ENCODE assay signal across 8 mouse cellular contexts in the genomic region with DNA sequence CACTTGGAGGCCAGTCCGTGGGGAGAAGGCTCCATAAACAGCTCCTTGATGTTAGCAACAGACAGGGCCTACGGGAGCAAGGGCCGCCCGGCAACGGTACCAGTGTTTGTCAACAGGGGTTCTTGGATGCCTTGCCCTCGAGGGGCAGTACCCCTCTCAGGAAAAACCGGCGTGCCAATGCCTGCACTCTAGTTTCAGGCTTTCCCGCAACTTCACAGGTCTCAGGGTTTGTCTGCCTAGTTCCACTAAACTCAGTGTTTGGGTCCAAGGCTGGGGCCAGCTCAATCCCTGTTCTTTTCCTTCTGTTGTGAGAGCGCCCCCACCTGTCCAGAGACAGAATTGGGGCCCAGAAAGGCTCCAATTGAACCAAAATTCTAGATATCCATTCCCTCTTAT. TPM values are rescaled to one million over a fixed set of nuclear protein-coding genes. Genes with fewer than 3 reads are reported as not detected.
A peak's percentile ranks its signal among the peaks of the same experiment; 100 is the strongest.
DNase-seq lines count a peak whose midpoint lies in the region; ATAC-seq and TF ChIP-seq lines count a peak whose summit lies in the region.

No protein-coding gene starts in this region.

- peaks cover 19% of the 10 kb centered on the region; the same call in 1 of the 2 replicates for H3K79me2 ChIP-seq in macrophage (ENCODE audit: inconsistent target)

- peak overlapping the region; percentile 81 for H3K27ac ChIP-seq in hindbrain, embryonic 16.5 days (ENCODE audit: low read depth, low read length)
- H3K27ac ChIP-seq in left cerebral cortex, adult 2 months, result peak overlapping the region; percentile 81
- H3K27ac ChIP-seq in macrophage, result peak overlapping the region; percentile 81

- peak; percentile 88 for TF ChIP-seq CTCF in left cerebral cortex, adult 2 months (IDR thresholded peaks at IDR 0.05)

- WGBS in hindbrain, embryonic 16.5 days, result 0% methylated on average over 10 of the region's 10 CpGs
- 0% methylated on average over 10 of the region's 10 CpGs for WGBS in macrophage (ENCODE audit: missing documents)

- H3K27me3 ChIP-seq in hindbrain, embryonic 16.5 days (replicated peaks; ENCODE audit: control insufficient read depth, insufficient read depth, low read length), result no peaks in the 10 kb centered on the region

- peak; percentile 43 for ATAC-seq in activated CD4-positive, CD25-positive, alpha-beta regulatory T cell, adult 4 months
- ATAC-seq in hindbrain, embryonic 16.5 days, result peak; percentile 35

- DNase-seq in cerebellum, postnatal 10 days, result peak; percentile 86 to 87
- DNase-seq in frontal cortex, postnatal 10 days (ENCODE audit: low spot score in 2 of 2), result peak; percentile 57 to 71
- peak; percentile 71 to 75 for DNase-seq in left cerebral cortex, adult 2 months (ENCODE audit: extremely low spot score in 1 of 2, low spot score in 2 of 2)
- DNase-seq in right cerebral cortex, postnatal 36 days (ENCODE audit: low spot score in 2 of 2), result peak; percentile 48 to 63
- peak; percentile 69 to 84 for DNase-seq in urinary bladder, postnatal 4 days (ENCODE audit: low spot score in 2 of 2)

- intact Hi-C loops in left cerebral cortex, adult 2 months (cut with DNase I), result loop anchor here (1.0 to 2.0 kb wide), 2 partner anchors 11 to 35 kb away; partner anchors contain the start of gene B4galt3

- H3K4me3 ChIP-seq in hindbrain, embryonic 16.5 days (ENCODE audit: low read length), result peak overlapping the region; percentile 74
- H3K4me3 ChIP-seq in left cerebral cortex, adult 2 months, result peak overlapping the region; percentile 72
- H3K4me3 ChIP-seq in macrophage (ENCODE audit: inconsistent target), result peak overlapping the region; percentile 69

- H3K36me3 ChIP-seq in hindbrain, embryonic 16.5 days (ENCODE audit: control insufficient read depth, insufficient read depth, low read length), result peaks cover 25% of the 10 kb centered on the region
- peaks cover 20% of the 10 kb centered on the region for H3K36me3 ChIP-seq in macrophage (ENCODE audit: inconsistent target)

- H3K4me1 ChIP-seq in hindbrain, embryonic 16.5 days (ENCODE audit: control insufficient read depth, insufficient read depth, low read depth, low read length), result peaks cover 27% of the 10 kb centered on the region

- peak overlapping the region; percentile 82 for H3K4me2 ChIP-seq in hindbrain, embryonic 16.5 days (ENCODE audit: low read length)

- H3K9ac ChIP-seq in hindbrain, embryonic 16.5 days (ENCODE audit: low read depth, low read length), result peak overlapping the region; percentile 61

- no peaks in the 10 kb centered on the region for H3K9me3 ChIP-seq in hindbrain, embryonic 16.5 days (ENCODE audit: control insufficient read depth, low read length)

RNA-seq across cellular contexts. Expression of gene Ppox, which starts 0.5 kb away (rescaled TPM):
- 10 to 100 TPM; 53.6 to 58.0 TPM for polyA plus RNA-seq in activated CD4-positive, CD25-positive, alpha-beta regulatory T cell, adult 4 months (2017; shearing (Covaris generic))
- polyA plus RNA-seq in hindbrain, embryonic 16.5 days (2015; fragmentation: Nextera tagmentation; extraction: Ambion mirVana), result 42.7 and 47.9 TPM in 2 replicates
- 10 to 100 TPM; 26.0 to 32.1 TPM for total RNA-seq in left cerebral cortex, adult 2 months (2021)
- 100 to 1,000 TPM in 17 of 26 experiments, 10 to 100 TPM in 9; 57.3 to 161 (median 104) TPM for total RNA-seq in macrophage (2018; cell fraction: chromatin; rRNA removed)
- 10 to 100 TPM in 12 of 26 experiments, 1 to 10 TPM in 14; 6.6 to 17.2 (median 9.9) TPM for total RNA-seq in macrophage (2018; cell fraction: cytosol; rRNA removed)
- 100 to 1,000 TPM in 8 of 26 experiments, 10 to 100 TPM in 18; 37.4 to 153 (median 74.8) TPM for total RNA-seq in macrophage (2018; cell fraction: nucleus; rRNA removed)
- polyA plus RNA-seq in macrophage (2018), result 8.6 to 27.3 TPM (median 12.1 TPM) in 3 replicates

RNA-seq across cellular contexts. Expression of gene Usp21, which starts 6.3 kb away (rescaled TPM):
- polyA plus RNA-seq in activated CD4-positive, CD25-positive, alpha-beta regulatory T cell, adult 4 months (2017; shearing (Covaris generic)), result 10 to 100 TPM; 11.8 to 19.8 TPM
- polyA plus RNA-seq in hindbrain, embryonic 16.5 days (2015; fragmentation: Nextera tagmentation; extraction: Ambion mirVana), result 92.3 and 101 TPM in 2 replicates
- total RNA-seq in left cerebral cortex, adult 2 months (2021), result 10 to 100 TPM; 59.8 to 65.7 TPM
- 100 to 1,000 TPM in 11 of 26 experiments, 10 to 100 TPM in 15; 16.1 to 152 (median 79.6) TPM for total RNA-seq in macrophage (2018; cell fraction: chromatin; rRNA removed)
- 10 to 100 TPM in 25 of 26 experiments, 1 to 10 TPM in 1; 9.9 to 31.8 (median 21.5) TPM for total RNA-seq in macrophage (2018; cell fraction: cytosol; rRNA removed)
- 100 to 1,000 TPM in 2 of 26 experiments, 10 to 100 TPM in 24; 15.2 to 101 (median 51.3) TPM for total RNA-seq in macrophage (2018; cell fraction: nucleus; rRNA removed)
- polyA plus RNA-seq in macrophage (2018), result 17.1 to 34.6 TPM (median 21.1 TPM) in 3 replicates

RNA-seq across cellular contexts. Expression of gene B4galt3, which starts 11.4 kb away (rescaled TPM):
- 10 to 100 TPM; 33.1 to 35.7 TPM for polyA plus RNA-seq in activated CD4-positive, CD25-positive, alpha-beta regulatory T cell, adult 4 months (2017; shearing (Covaris generic))
- polyA plus RNA-seq in hindbrain, embryonic 16.5 days (2015; fragmentation: Nextera tagmentation; extraction: Ambion mirVana), result 101 and 106 TPM in 2 replicates
- 10 to 100 TPM; 57.0 to 69.2 TPM for total RNA-seq in left cerebral cortex, adult 2 months (2021)
- total RNA-seq in macrophage (2018; cell fraction: chromatin; rRNA removed), result 100 to 1,000 TPM in 1 of 26 experiments, 10 to 100 TPM in 22, 1 to 10 TPM in 3; 4.6 to 147 (median 33.7) TPM
- total RNA-seq in macrophage (2018; cell fraction: cytosol; rRNA removed), result 10 to 100 TPM in 24 of 26 experiments, 1 to 10 TPM in 2; 7.9 to 17.8 (median 13.5) TPM
- 100 to 1,000 TPM in 2 of 26 experiments, 10 to 100 TPM in 24; 15.1 to 160 (median 31.6) TPM for total RNA-seq in macrophage (2018; cell fraction: nucleus; rRNA removed)
- 10.2 to 16.8 TPM (median 14.2 TPM) in 3 replicates for polyA plus RNA-seq in macrophage (2018)

RNA-seq across cellular contexts. Expression of gene Ufc1, which starts 13.3 kb away (rescaled TPM):
- 100 to 1,000 TPM; 100 to 110 TPM for polyA plus RNA-seq in activated CD4-positive, CD25-positive, alpha-beta regulatory T cell, adult 4 months (2017; shearing (Covaris generic))
- polyA plus RNA-seq in hindbrain, embryonic 16.5 days (2015; fragmentation: Nextera tagmentation; extraction: Ambion mirVana), result 115 and 126 TPM in 2 replicates
- total RNA-seq in left cerebral cortex, adult 2 months (2021), result 100 to 1,000 TPM; 101 to 108 TPM
- 10 to 100 TPM in 20 of 26 experiments, 1 to 10 TPM in 6; 7.5 to 39.2 (median 18.0) TPM for total RNA-seq in macrophage (2018; cell fraction: chromatin; rRNA removed)
- total RNA-seq in macrophage (2018; cell fraction: cytosol; rRNA removed), result 100 to 1,000 TPM in 23 of 26 experiments, 10 to 100 TPM in 3; 95.8 to 148 (median 116) TPM
- total RNA-seq in macrophage (2018; cell fraction: nucleus; rRNA removed), result 10 to 100 TPM; 16.2 to 52.3 (median 29.4) TPM
- 67.0 to 116 TPM (median 112 TPM) in 3 replicates for polyA plus RNA-seq in macrophage (2018)

RNA-seq across cellular contexts. Expression of gene Ndufs2, which starts 30.3 kb away (rescaled TPM):
- polyA plus RNA-seq in activated CD4-positive, CD25-positive, alpha-beta regulatory T cell, adult 4 months (2017; shearing (Covaris generic)), result 100 to 1,000 TPM; 108 to 141 TPM
- polyA plus RNA-seq in hindbrain, embryonic 16.5 days (2015; fragmentation: Nextera tagmentation; extraction: Ambion mirVana), result 262 and 280 TPM in 2 replicates
- 100 to 1,000 TPM; 267 to 272 TPM for total RNA-seq in left cerebral cortex, adult 2 months (2021)
- total RNA-seq in macrophage (2018; cell fraction: chromatin; rRNA removed), result 100 to 1,000 TPM in 5 of 26 experiments, 10 to 100 TPM in 21; 23.3 to 134 (median 69.0) TPM
- total RNA-seq in macrophage (2018; cell fraction: cytosol; rRNA removed), result 100 to 1,000 TPM in 24 of 26 experiments, 10 to 100 TPM in 2; 92.6 to 136 (median 113) TPM
- 100 to 1,000 TPM in 5 of 26 experiments, 10 to 100 TPM in 21; 40.2 to 135 (median 71.8) TPM for total RNA-seq in macrophage (2018; cell fraction: nucleus; rRNA removed)
- 84.3 to 125 TPM (median 122 TPM) in 3 replicates for polyA plus RNA-seq in macrophage (2018)

Comparison
In these comparisons a context has a peak if more than half of its experiments do, and no peak if none do; other contexts are left out.
1. Peak in every context shown above with its lines: DNase-seq, ATAC-seq, H3K4me3 ChIP-seq and H3K27ac ChIP-seq.